Mouse (Mus musculus): ENCODE measurements around the gene H2-M10.4. TPM values are rescaled to one million over a fixed set of nuclear protein-coding genes. Genes with fewer than 3 reads are reported as not detected.

H2-M10.4 gene
- not detected for polyA plus RNA-seq (2017; shearing (Covaris generic))

GRCm38 (mm10) chr17:36462234-36462633, at the start of gene H2-M10.4:
Gene H2-M10.4 (minus strand): TSS chr17:36462334.

Other genes with a start within 250 kb of the H2-M10.4 start
- 120 TPM for gene Rpp21, start 204.3 kb downstream of the H2-M10.4 start, polyA plus RNA-seq (2017; shearing (Covaris generic))
- gene Trim39, start 190.1 kb downstream of the H2-M10.4 start, polyA plus RNA-seq (2017; shearing (Covaris generic)) = 52.0 TPM
- gene H2-M10.2, start 175.8 kb downstream of the H2-M10.4 start, polyA plus RNA-seq (2017; shearing (Covaris generic)) = not detected
- not detected for gene H2-M10.1, start 136.2 kb downstream of the H2-M10.4 start, polyA plus RNA-seq (2017; shearing (Covaris generic))
- not detected for gene H2-M10.3, start 93.9 kb downstream of the H2-M10.4 start, polyA plus RNA-seq (2017; shearing (Covaris generic))
- gene H2-M11, start 84.7 kb upstream of the H2-M10.4 start, polyA plus RNA-seq (2017; shearing (Covaris generic)) = not detected
- not detected for gene H2-M9, start 180.3 kb upstream of the H2-M10.4 start, polyA plus RNA-seq (2017; shearing (Covaris generic))
- not detected for gene H2-M1, start 209.9 kb upstream of the H2-M10.4 start, polyA plus RNA-seq (2017; shearing (Covaris generic))

Measured in effector memory CD4-positive, alpha-beta T cell, adult 5 months (primary cell).